Mouse (Mus musculus): ENCODE data around the gene Mettl24. TPM values are rescaled to one million over a fixed set of nuclear protein-coding genes. Genes with fewer than 3 reads are reported as not detected.

Mettl24 gene
- total RNA-seq (2021) = under 1 TPM; 0.31 to 0.86 TPM
- long read RNA-seq, experiment 1, partial matches to known transcripts = 1 of 4 reads
- long read RNA-seq, experiment 1, other reads (novel, unspliced or antisense) = 0 of 4 reads
- long read RNA-seq, experiment 2 = 0 reads

DNA sequence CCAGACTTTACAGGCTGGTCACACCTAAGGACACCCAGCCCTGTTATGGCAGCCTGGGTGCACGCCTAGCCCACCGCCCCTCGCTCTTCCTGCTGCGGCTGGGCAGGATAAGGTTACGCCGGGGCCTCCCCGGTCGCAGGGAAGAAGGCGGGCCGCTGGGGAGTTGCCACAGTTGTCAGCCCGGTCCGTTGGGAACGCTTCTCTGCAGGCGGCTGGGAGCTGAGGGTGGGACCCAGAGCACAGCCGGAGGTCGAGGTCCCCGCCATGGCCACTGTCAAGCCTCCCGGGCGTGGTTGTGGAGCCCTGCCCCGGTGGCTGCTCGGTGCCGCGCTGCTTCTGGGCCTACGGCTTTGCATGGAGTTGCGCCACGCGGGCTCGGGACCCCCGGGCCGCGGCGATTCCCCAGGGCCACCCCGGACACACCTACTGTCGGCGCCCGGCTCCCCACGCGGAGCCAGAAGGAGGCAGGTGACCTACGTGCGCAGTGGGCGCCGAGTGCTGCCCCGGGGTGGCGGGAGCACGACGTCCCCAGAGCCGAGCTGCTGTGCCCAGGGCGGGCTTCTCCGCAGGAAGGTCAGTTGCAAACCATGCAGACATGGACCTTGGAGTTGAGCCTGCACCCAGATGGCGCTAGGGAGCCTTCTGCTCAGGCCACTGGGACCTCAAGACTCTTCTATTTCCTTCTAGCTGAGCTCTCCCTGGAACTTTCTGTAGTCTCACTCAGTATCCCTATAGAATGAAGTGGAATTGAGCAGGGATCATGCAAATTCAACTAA is at the start of gene Mettl24:
Gene Mettl24, plus strand, starts transcription at position 191 of the 776 bp plus-strand sequence.
- Histone ChIP-seq H3K27ac (peak within 1 kb of the TSS; percentile 79), H3K4me3 (peak within 1 kb of the TSS; percentile 81)
- peak; percentile 79 for TF ChIP-seq CTCF (IDR thresholded peaks at IDR 0.05)
- DNase-seq = peak; percentile 84
- intact Hi-C loops (cut with DNase I) = loop anchor here (10.0 kb wide), 1 partner anchor 202 kb away; the partner anchor contains the start of genes Cdc40 and Wasf1

DNA sequence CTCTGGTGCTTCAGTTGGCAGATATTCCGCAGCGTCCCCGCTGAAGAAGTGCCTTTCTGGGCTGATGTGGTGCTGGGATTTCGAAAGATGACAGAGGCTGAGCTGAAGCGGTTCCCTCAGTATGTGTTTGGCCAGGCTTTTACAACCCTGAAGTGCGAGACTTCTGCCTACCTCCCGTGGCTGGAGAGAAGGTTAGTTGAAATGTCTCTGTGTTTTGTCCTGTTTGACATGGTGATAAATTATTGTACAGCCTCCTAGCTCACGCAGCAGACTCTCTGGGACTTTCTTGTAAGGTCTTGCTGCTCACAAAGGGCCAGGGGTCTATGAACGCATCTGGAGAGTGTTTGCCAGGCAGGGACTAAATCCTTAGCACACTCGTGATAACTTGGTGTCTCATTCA is 45.8 kb upstream of the Mettl24 start:
- no peak overlapping the region for H3K4me3 ChIP-seq
- no peak for DNase-seq
- intact Hi-C loops (cut with DNase I) = no loop called here
- no peak overlapping the region for H3K27ac ChIP-seq
- TF ChIP-seq CTCF (IDR thresholded peaks at IDR 0.05) = no peak

GRCm38 (mm10) chr10:40638276-40638675 is 44.8 kb upstream of the Mettl24 start:
- Histone ChIP-seq H3K27ac (0 out of 2 replicates have a peak overlapping the region, but pooled peaks have one; percentile 4), H3K4me3 (no peak overlapping the region)
- no peak for DNase-seq
- intact Hi-C loops (cut with DNase I) = no loop called here
- no peak for TF ChIP-seq CTCF (IDR thresholded peaks at IDR 0.05)

GRCm38 (mm10) chr10:40638823-40639819 is 44.0 kb upstream of the Mettl24 start:
- intact Hi-C loops (cut with DNase I) = no loop called here
- TF ChIP-seq CTCF (IDR thresholded peaks at IDR 0.05) = no peak
- H3K27ac ChIP-seq = no peak overlapping the region
- no peak overlapping the region for H3K4me3 ChIP-seq
- DNase-seq = no peak

DNA sequence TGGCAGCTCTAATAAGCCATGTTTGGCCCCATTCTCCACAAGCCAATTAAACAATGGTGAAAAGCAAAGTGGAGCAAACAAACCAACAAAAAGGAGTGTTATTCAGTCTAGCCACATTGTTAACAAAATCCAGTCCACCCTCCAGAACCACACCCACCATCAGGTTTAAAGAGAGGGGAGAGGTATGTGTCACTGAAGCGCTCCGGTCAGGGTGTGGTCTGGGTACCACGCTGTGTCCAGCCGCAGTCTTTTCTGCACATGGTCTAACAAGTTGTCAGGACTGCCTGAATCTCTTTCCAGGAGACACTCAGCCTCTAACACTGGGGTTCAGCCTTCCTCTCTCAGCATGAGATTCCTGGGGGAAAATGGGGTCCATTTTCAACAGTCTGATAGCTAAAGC is 42.7 kb upstream of the Mettl24 start:
- no peak overlapping the region for H3K4me3 ChIP-seq
- TF ChIP-seq CTCF (IDR thresholded peaks at IDR 0.05) = no peak
- no peak for DNase-seq
- no peak overlapping the region for H3K27ac ChIP-seq
- intact Hi-C loops (cut with DNase I) = loop anchor here (10.0 kb wide), 1 partner anchor 244 kb away; the partner anchor contains the start of genes Cdc40 and Wasf1

GRCm38 (mm10) chr10:40641901-40642300 is 41.2 kb upstream of the Mettl24 start:
- intact Hi-C loops (cut with DNase I) = loop anchor here (10.0 kb wide), 1 partner anchor 243 kb away; the partner anchor contains the start of genes Cdc40 and Wasf1
- no peak overlapping the region for H3K4me3 ChIP-seq
- no peak overlapping the region for H3K27ac ChIP-seq
- no peak for TF ChIP-seq CTCF (IDR thresholded peaks at IDR 0.05)
- no peak for DNase-seq

DNA sequence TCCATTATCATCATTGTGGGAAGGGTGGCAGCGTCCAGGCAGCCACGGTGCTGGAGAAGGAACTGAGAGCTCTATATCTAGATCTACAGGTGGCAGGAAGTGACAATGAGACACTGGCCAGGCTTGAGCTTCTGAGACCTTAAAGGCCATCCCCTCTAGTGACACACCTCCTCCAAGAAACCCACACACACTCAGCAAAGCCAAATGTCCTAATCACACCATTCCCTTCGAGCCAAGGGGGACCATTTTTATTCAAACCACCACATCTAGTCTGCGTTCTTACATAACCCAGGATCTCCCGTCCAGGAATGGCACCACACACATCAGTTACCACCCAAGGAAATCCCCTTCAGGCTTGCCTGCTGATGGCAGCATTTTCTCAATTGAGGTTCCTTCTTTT is 40.0 kb upstream of the Mettl24 start:
- intact Hi-C loops (cut with DNase I) = loop anchor here (10.0 kb wide), 1 partner anchor 242 kb away; the partner anchor contains the start of genes Cdc40 and Wasf1
- Histone ChIP-seq H3K4me3 (no peak overlapping the region), H3K27ac (no peak overlapping the region)
- no peak for DNase-seq
- TF ChIP-seq CTCF (IDR thresholded peaks at IDR 0.05) = no peak

DNA sequence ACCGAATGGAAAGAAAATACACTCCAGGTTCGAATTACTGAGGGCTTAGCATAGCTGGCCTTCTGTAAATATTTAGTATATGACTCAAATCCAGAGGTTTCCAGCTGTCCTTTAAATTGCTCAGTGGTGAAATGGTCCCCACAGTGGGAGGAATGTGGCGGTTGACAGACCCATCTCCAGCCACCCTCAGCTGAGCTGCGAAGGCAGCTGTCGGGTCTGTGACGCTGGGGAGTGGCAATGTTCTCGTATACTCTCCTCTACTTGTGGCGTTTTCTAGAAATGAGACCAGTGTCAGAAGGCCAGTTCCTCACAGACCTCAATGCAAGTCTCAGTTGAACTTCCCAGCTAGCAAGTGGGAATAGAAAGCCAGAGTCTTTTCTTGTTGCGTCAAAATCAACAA is 38.6 kb upstream of the Mettl24 start:
- H3K27ac ChIP-seq = no peak overlapping the region
- DNase-seq = no peak
- intact Hi-C loops (cut with DNase I) = loop anchor here (10.0 kb wide), 1 partner anchor 240 kb away; the partner anchor contains the start of genes Cdc40 and Wasf1
- no peak overlapping the region for H3K4me3 ChIP-seq
- no peak for TF ChIP-seq CTCF (IDR thresholded peaks at IDR 0.05)

GRCm38 (mm10) chr10:40645346-40645745 is 37.7 kb upstream of the Mettl24 start:
- intact Hi-C loops (cut with DNase I) = loop anchor here (10.0 kb wide), 1 partner anchor 239 kb away; the partner anchor contains the start of genes Cdc40 and Wasf1
- TF ChIP-seq CTCF (IDR thresholded peaks at IDR 0.05) = no peak
- H3K4me3 ChIP-seq = no peak overlapping the region
- DNase-seq = no peak
- no peak overlapping the region for H3K27ac ChIP-seq

DNA sequence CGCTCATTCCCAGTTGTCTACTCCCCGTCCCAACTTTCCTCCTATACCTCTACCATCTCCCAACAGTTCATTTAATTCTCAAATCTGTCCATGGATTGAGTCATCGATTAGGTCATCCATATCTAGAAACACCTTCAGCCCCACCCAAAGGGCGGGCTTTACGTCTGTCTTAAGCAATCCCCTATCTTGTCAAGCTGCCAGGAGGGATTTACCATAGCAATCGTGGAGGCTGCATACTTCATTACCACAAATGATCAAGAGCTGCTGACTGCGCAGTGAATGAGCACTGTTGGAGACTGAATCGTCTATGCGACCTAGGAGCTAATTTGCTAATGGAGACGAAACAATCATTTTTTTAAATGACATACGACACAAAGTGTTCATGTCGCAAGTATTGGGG is 34.3 kb upstream of the Mettl24 start:
- no peak overlapping the region for H3K27ac ChIP-seq
- intact Hi-C loops (cut with DNase I) = loop anchor here (10.0 kb wide), 1 partner anchor 236 kb away; the partner anchor contains the start of genes Cdc40 and Wasf1
- no peak for DNase-seq
- H3K4me3 ChIP-seq = no peak overlapping the region
- no peak for TF ChIP-seq CTCF (IDR thresholded peaks at IDR 0.05)

GRCm38 (mm10) chr10:40649634-40650033 is 33.4 kb upstream of the Mettl24 start:
- Histone ChIP-seq H3K4me3 (no peak overlapping the region), H3K27ac (no peak overlapping the region)
- peak; percentile 65 for TF ChIP-seq CTCF (IDR thresholded peaks at IDR 0.05)
- intact Hi-C loops (cut with DNase I) = loop anchor here (10.0 kb wide), 1 partner anchor 235 kb away; the partner anchor contains the start of genes Cdc40 and Wasf1
- DNase-seq = no peak

GRCm38 (mm10) chr10:40651676-40652075 is 31.4 kb upstream of the Mettl24 start:
- no peak overlapping the region for H3K27ac ChIP-seq
- intact Hi-C loops (cut with DNase I) = no loop called here
- no peak overlapping the region for H3K4me3 ChIP-seq
- no peak for DNase-seq
- TF ChIP-seq CTCF (IDR thresholded peaks at IDR 0.05) = no peak
